Mouse (Mus musculus) layer of hippocampus, adult 8-10 months (tissue): ENCODE measurements around the gene Lat. TPM values are rescaled to one million over a fixed set of nuclear protein-coding genes. Genes with fewer than 3 reads are reported as not detected.
"Not testable (repeated sequence)": the region's sequence is repeated elsewhere in the genome, so short reads cannot be mapped to it uniquely, and the experiment has no call there.

Experiments
- DNase-seq, 2 experiments: peaks; one replicate each; pipeline ENCODE4 v3.0.0; 2022; ENCODE audit warnings: low spot score in 2 of 2
- total RNA-seq, 4 experiments: library from RNA; stranded (reverse); gene quantifications; 2 replicates each; pipeline ENCODE4 v1.2.4; 2022

Lat gene
- 1 to 10 TPM in 3 of 4 experiments, under 1 TPM in 1; 0.98 to 2.5 (median 1.7) TPM for total RNA-seq

- DNase-seq = no peak
These were observed at the start of gene Lat for GRCm38 (mm10) chr7:126369393-126369792. Gene Lat, minus strand, starts transcription at chr7:126369570.

- DNase-seq = no peak
These were observed 49.1 kb upstream of the Lat start for GRCm38 (mm10) chr7:126418496-126418895.

- DNase-seq = no peak
These were observed 48.2 kb upstream of the Lat start for GRCm38 (mm10) chr7:126417606-126418005.

- no peak for DNase-seq
These were observed 47.7 kb upstream of the Lat start for GRCm38 (mm10) chr7:126417045-126417444.

GRCm38 (mm10) chr7:126416615-126417014 is 47.2 kb upstream of the Lat start:
- DNase-seq = no peak

- no peak for DNase-seq
These were observed 45.4 kb upstream of the Lat start, which contains the start of gene Cd19 for GRCm38 (mm10) chr7:126414725-126415124. Gene Cd19, minus strand, starts transcription at chr7:126414889.

- DNase-seq = no peak
These were observed 41.7 kb upstream of the Lat start for GRCm38 (mm10) chr7:126411061-126411460.

- DNase-seq = no peak
These were observed 39.3 kb upstream of the Lat start for GRCm38 (mm10) chr7:126408686-126409085.

GRCm38 (mm10) chr7:126402518-126402917 is 33.1 kb upstream of the Lat start:
- DNase-seq = not testable (repeated sequence)

GRCm38 (mm10) chr7:126399548-126399947 is 30.2 kb upstream of the Lat start:
- peak; percentile 46 to 68 for DNase-seq

GRCm38 (mm10) chr7:126397822-126398221 is 28.5 kb upstream of the Lat start:
- DNase-seq = no peak

- no peak for DNase-seq
These were observed 27.9 kb upstream of the Lat start for GRCm38 (mm10) chr7:126397221-126397620.

GRCm38 (mm10) chr7:126396298-126397119 is 27.1 kb upstream of the Lat start, which contains the start of gene Nfatc2ip:
Gene Nfatc2ip, minus strand, starts transcription at chr7:126396737.
- DNase-seq = peak; percentile 98 to 99

GRCm38 (mm10) chr7:126392086-126392884 is 22.9 kb upstream of the Lat start:
- DNase-seq = not testable (repeated sequence)

GRCm38 (mm10) chr7:126388185-126388584 is 18.8 kb upstream of the Lat start:
- DNase-seq = no peak

- DNase-seq = no peak
These were observed 14.2 kb upstream of the Lat start for GRCm38 (mm10) chr7:126383565-126383964.

GRCm38 (mm10) chr7:126377278-126378158 is 8.1 kb upstream of the Lat start, which contains the start of gene Spns1:
Gene Spns1, minus strand, starts transcription at chr7:126377450.
- DNase-seq = peak; percentile 97 to 98

GRCm38 (mm10) chr7:126376903-126377277 is 7.5 kb upstream of the Lat start:
- peak in 1 of 2 experiments; percentile 24 for DNase-seq

GRCm38 (mm10) chr7:126375012-126375411 is 5.6 kb upstream of the Lat start:
- no peak for DNase-seq

- no peak for DNase-seq
These were observed 5.2 kb upstream of the Lat start for GRCm38 (mm10) chr7:126374526-126374925.

GRCm38 (mm10) chr7:126373007-126373406 is 3.6 kb upstream of the Lat start:
- DNase-seq = no peak
